Mouse (Mus musculus) embryonic fibroblast, embryonic 13.5 days (primary cell): ENCODE data around the gene Cobl.

Experiments
- CTCF ChIP-seq: IDR thresholded peaks from 2 replicates; pipeline ENCODE4 v1.5.1; 2011; ENCODE audit warnings: mild to moderate bottlenecking, control low read depth, low read length, moderate library complexity, borderline replicate concordance; ENCODE audit not compliant: insufficient read depth
- POLR2A ChIP-seq: IDR thresholded peaks from 2 replicates; pipeline ENCODE4 v1.6.1; 2011; ENCODE audit warnings: low read depth, mild to moderate bottlenecking, control low read depth, low read length, moderate library complexity

GRCm38 (mm10) chr11:12274276-12274675, 190.5 kb downstream of the Cobl start:
- no peak for TF ChIP-seq CTCF
- no peak for TF ChIP-seq POLR2A
